Mouse (Mus musculus): ENCODE measurements around the gene Surf2.
A peak's percentile ranks its signal among the peaks of the same experiment; 100 is the strongest.

Gene Surf2

GRCm38 (mm10) chr2:26960756-26961155 lies 44.6 kb downstream of the Surf2 start:
- no peak for DNase-seq (ENCODE audit: low spot score)

- peak; percentile 91 for DNase-seq (ENCODE audit: low spot score)
Observed at GRCm38 (mm10) chr2:26963923-26964723, 48.0 kb downstream of the Surf2 start, which contains the start of gene Rexo4. Rexo4 (minus strand) TSS chr2:26964386.

- DNase-seq (ENCODE audit: low spot score), result no peak
Observed at GRCm38 (mm10) chr2:26964724-26965370, 48.7 kb downstream of the Surf2 start.

- DNase-seq (ENCODE audit: low spot score), result no peak
Observed at GRCm38 (mm10) chr2:26967262-26967661, 51.1 kb downstream of the Surf2 start.
